Mouse (Mus musculus) heart, embryonic 11.5 days (tissue): Measurements from ENCODE around the gene Map2k3. TPM values are rescaled to one million over a fixed set of nuclear protein-coding genes. Genes with fewer than 3 reads are reported as not detected.

Experiments
- polyA plus RNA-seq: library from polyadenylated mRNA; unstranded; fragments of >200 nt; fragmentation: Nextera tagmentation; extraction: Ambion mirVana; gene quantifications from 2 replicates; pipeline ENCODE4 v1.2.1, GENCODE M21; 2014

The Map2k3 gene
- polyA plus RNA-seq, 1 experiment from 2014 or later: 77.9 TPM

Other genes starting within 250 kb of the Map2k3 start
- 32.6 and 40.7 TPM in 2 replicates for gene Llgl1, start 232.3 kb upstream of the Map2k3 start, polyA plus RNA-seq
- 63.6 and 79.5 TPM in 2 replicates for gene Flii, start 204.8 kb upstream of the Map2k3 start, polyA plus RNA-seq
- 14.4 and 18.4 TPM in 2 replicates for gene Mief2, start 203.6 kb upstream of the Map2k3 start, polyA plus RNA-seq
- 10.5 and 13.1 TPM in 2 replicates for gene Top3a, start 154.7 kb upstream of the Map2k3 start, polyA plus RNA-seq
- 6.0 and 6.1 TPM in 2 replicates for gene Smcr8, start 154.5 kb upstream of the Map2k3 start, polyA plus RNA-seq
- gene Shmt1, start 120.3 kb upstream of the Map2k3 start, polyA plus RNA-seq: 36.4 and 44.4 TPM in 2 replicates
- 31.8 and 33.9 TPM in 2 replicates for gene Dhrs7b, start 101.4 kb upstream of the Map2k3 start, polyA plus RNA-seq
- gene Tmem11, start 52.8 kb upstream of the Map2k3 start, polyA plus RNA-seq: 68.1 and 68.4 TPM in 2 replicates
- 20.2 and 23.9 TPM in 2 replicates for gene Natd1, start 17.3 kb upstream of the Map2k3 start, polyA plus RNA-seq
- gene Kcnj12, start 90.5 kb downstream of the Map2k3 start, polyA plus RNA-seq: 1.5 and 2.0 TPM in 2 replicates
- 1.4 and 2.2 TPM in 2 replicates for gene Tnfrsf13b, start 194.7 kb downstream of the Map2k3 start, polyA plus RNA-seq
- 95.0 and 111 TPM in 2 replicates for gene Usp22, start 243.0 kb downstream of the Map2k3 start, polyA plus RNA-seq